Mouse (Mus musculus): ENCODE results near the gene Vamp8. TPM values are rescaled to one million over a fixed set of nuclear protein-coding genes. Genes with fewer than 3 reads are reported as not detected.

Vamp8 gene
- polyA plus RNA-seq, 1 experiment from 2014 or later, result 59.8 TPM

Other genes with a start within 250 kb of the Vamp8 start
- 17.7 and 21.4 TPM in 2 replicates for gene Atoh8, start 155.1 kb downstream of the Vamp8 start, polyA plus RNA-seq (2016; fragmentation: Nextera tagmentation; extraction: Ambion mirVana)
- gene Sftpb, start 86.1 kb downstream of the Vamp8 start, polyA plus RNA-seq (2016; fragmentation: Nextera tagmentation; extraction: Ambion mirVana), result 0.18 TPM in 1 of 2 replicates, not detected in the other
- gene Usp39, start 45.5 kb downstream of the Vamp8 start, polyA plus RNA-seq (2016; fragmentation: Nextera tagmentation; extraction: Ambion mirVana), result 83.4 and 85.3 TPM in 2 replicates
- 28.0 and 28.8 TPM in 2 replicates for gene 0610030E20Rik, start 43.4 kb downstream of the Vamp8 start, polyA plus RNA-seq (2016; fragmentation: Nextera tagmentation; extraction: Ambion mirVana)
- gene Tmem150a, start 35.3 kb downstream of the Vamp8 start, polyA plus RNA-seq (2016; fragmentation: Nextera tagmentation; extraction: Ambion mirVana), result 6.1 and 6.3 TPM in 2 replicates
- 106 and 111 TPM in 2 replicates for gene Rnf181, start 23.7 kb downstream of the Vamp8 start, polyA plus RNA-seq (2016; fragmentation: Nextera tagmentation; extraction: Ambion mirVana)
- gene Vamp5, start 10.2 kb downstream of the Vamp8 start, polyA plus RNA-seq (2016; fragmentation: Nextera tagmentation; extraction: Ambion mirVana), result 13.6 and 15.9 TPM in 2 replicates
- gene Ggcx, start 23.6 kb upstream of the Vamp8 start, polyA plus RNA-seq (2016; fragmentation: Nextera tagmentation; extraction: Ambion mirVana), result 20.4 and 21.1 TPM in 2 replicates
- 473 and 481 TPM in 2 replicates for gene Mat2a, start 48.9 kb upstream of the Vamp8 start, polyA plus RNA-seq (2016; fragmentation: Nextera tagmentation; extraction: Ambion mirVana)
- gene Sh2d6, start 131.0 kb upstream of the Vamp8 start, polyA plus RNA-seq (2016; fragmentation: Nextera tagmentation; extraction: Ambion mirVana), result 0.16 and 0.19 TPM in 2 replicates
- 14.8 and 16.0 TPM in 2 replicates for gene Capg, start 153.7 kb upstream of the Vamp8 start, polyA plus RNA-seq (2016; fragmentation: Nextera tagmentation; extraction: Ambion mirVana)
- gene Elmod3, start 207.7 kb upstream of the Vamp8 start, polyA plus RNA-seq (2016; fragmentation: Nextera tagmentation; extraction: Ambion mirVana), result 13.9 and 14.8 TPM in 2 replicates
- 8.6 and 8.9 TPM in 2 replicates for gene Retsat, start 207.8 kb upstream of the Vamp8 start, polyA plus RNA-seq (2016; fragmentation: Nextera tagmentation; extraction: Ambion mirVana)
- gene Tgoln1, start 226.3 kb upstream of the Vamp8 start, polyA plus RNA-seq (2016; fragmentation: Nextera tagmentation; extraction: Ambion mirVana), result 26.2 and 27.9 TPM in 2 replicates